Mouse (Mus musculus): Measurements from ENCODE around the gene Katna1.

Gene Katna1

GRCm38 (mm10) chr10:7780238-7781176 is 54.7 kb downstream of the Katna1 start:
- DNase-seq: peak; percentile 93 to 95

GRCm38 (mm10) chr10:7781214-7781613 is 55.4 kb downstream of the Katna1 start:
- DNase-seq: no peak

GRCm38 (mm10) chr10:7787319-7787718 is 61.5 kb downstream of the Katna1 start:
- DNase-seq: no peak

GRCm38 (mm10) chr10:7792254-7792750 is 66.5 kb downstream of the Katna1 start:
- DNase-seq: no peak

GRCm38 (mm10) chr10:7792751-7793385 is 67.1 kb downstream of the Katna1 start, which contains the start of the genes Ginm1 and Ppil4:
TSS of gene Ginm1 (minus strand) at chr10:7792824.
TSS of gene Ppil4 (plus strand) at chr10:7792891.
- peak; percentile 92 to 95 for DNase-seq

GRCm38 (mm10) chr10:7801258-7801657 is 75.5 kb downstream of the Katna1 start:
- no peak for DNase-seq

- no peak for DNase-seq
These were observed 76.8 kb downstream of the Katna1 start for GRCm38 (mm10) chr10:7802519-7803140.

- DNase-seq: peak in 1 of 2 experiments; percentile 27
These were observed 84.1 kb downstream of the Katna1 start for GRCm38 (mm10) chr10:7809937-7810336.

Measured in kidney, postnatal 4 days (tissue).